Mouse (Mus musculus): ENCODE measurements around the gene Il2rb.

- TF ChIP-seq CTCF (IDR thresholded peaks at IDR 0.05; ENCODE audit: insufficient read depth, low read length) (no peak), POLR2A (IDR thresholded peaks at IDR 0.05; ENCODE audit: borderline replicate concordance, extremely low read depth, low read depth, low read length) (no peak)
Measured at GRCm38 (mm10) chr15:78456051-78456450, 39.0 kb downstream of the Il2rb start.

Measured in lung, adult 2 months (tissue).